ENCODE assay signal across 15 mouse cellular contexts in the genomic region with DNA sequence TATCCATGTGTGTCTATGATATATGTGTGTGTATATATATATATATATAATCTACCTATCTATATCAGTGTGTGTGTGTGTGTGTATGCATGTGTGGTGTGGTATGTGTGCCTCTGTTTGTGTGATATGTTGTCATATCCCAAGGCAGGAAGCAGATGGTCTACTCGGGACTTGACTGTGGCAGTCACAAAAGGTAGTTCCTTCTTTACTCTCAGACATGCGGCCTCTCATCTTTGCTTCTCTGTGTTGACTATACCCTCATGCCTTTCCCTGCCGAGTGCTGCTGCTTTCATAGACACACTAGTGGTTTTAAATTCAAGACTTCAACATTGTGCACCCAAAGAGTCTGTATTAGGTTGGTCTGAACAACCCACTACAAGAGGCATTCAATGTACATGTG.
DNase-seq lines count a peak whose midpoint lies in the region; ATAC-seq lines count a peak whose summit lies in the region.
"Had no signal": no experiment of that assay in that cellular context is flagged by ENCODE, and none has a peak within 500 bp of the region (broad histone marks: within the 10 kb centered on the region; RNA-seq: fewer than 3 reads in every experiment).

No protein-coding gene starts in this region.

- peak; percentile 9 to 51 for DNase-seq in spleen, postnatal 4 days (ENCODE audit: low spot score in 2 of 2)
- no peak for DNase-seq in spleen, postnatal 14 days (ENCODE audit: low spot score in 2 of 2)
- peak; percentile 35 for DNase-seq in B cell, adult 2 months
- DNase-seq in layer of hippocampus, postnatal 10 days (ENCODE audit: low spot score in 2 of 2): no peak
- DNase-seq in adrenal gland, postnatal 25 days: no peak
- DNase-seq: adrenal gland, postnatal 10 days; cerebellum, adult 11 months; embryo, embryonic 11 days; gastrocnemius, adult 2 months; gastrocnemius, postnatal 14 days; kidney, adult 11 months had no signal

- peak; percentile 50 to 57; a peak in 2 of 4 replicates for ATAC-seq in hematopoietic stem cell, adult 5-6 weeks (replicated peaks in 1 of 2; ENCODE audit: insufficient read depth in 1 of 2, low FRiP score in 2 of 2, low TSS enrichment in 1 of 2, low read depth in 1 of 2, poor library complexity in 2 of 2, severe bottlenecking in 2 of 2)
- ATAC-seq: forebrain, embryonic 15.5 days; intestine, embryonic 15.5 days; Patski had no signal

Comparison
In these comparisons a context has a peak if more than half of its experiments do, and no peak if none do; other contexts are left out.
1. DNase-seq: peak in spleen, postnatal 4 days (2 of 2) and B cell, adult 2 months (2 of 2); none in spleen, postnatal 14 days (0 of 2), layer of hippocampus, postnatal 10 days (0 of 2) and adrenal gland, postnatal 25 days (single experiment).